Mouse (Mus musculus) erythroid progenitor cell, adult 5-6 weeks (primary cell): ENCODE measurements at regions not wholly inside any gene's neighbourhood (a gene's known extent, or its start where the extent isn't known, plus 50 kb on each side); places are given as distances from the start of the nearest gene placed in this dataset.

ENCODE experiments used
- ATAC-seq: replicated peaks from 2 replicates; pipeline ENCODE4 v1.8.0; 2016; ENCODE audit warnings: moderate number of reproducible peaks, mild to moderate bottlenecking, moderate TSS enrichment, inconsistent platforms; ENCODE audit not compliant: poor library complexity, low FRiP score, severe bottlenecking

GRCm38 (mm10) chr2:146623052-146623451, 110.9 kb upstream of the Ralgapa2 start:
- ATAC-seq = no peak

- no peak for ATAC-seq
These were observed 112.1 kb upstream of the Ralgapa2 start for GRCm38 (mm10) chr2:146624207-146624606.

GRCm38 (mm10) chr2:146625166-146625751, 113.1 kb upstream of the Ralgapa2 start:
- ATAC-seq = no peak

GRCm38 (mm10) chr2:146626531-146626930, 114.4 kb upstream of the Ralgapa2 start:
- no peak for ATAC-seq

- no peak for ATAC-seq
These were observed 118.0 kb upstream of the Ralgapa2 start for GRCm38 (mm10) chr2:146630179-146630578.

GRCm38 (mm10) chr2:146631098-146631497, 119.0 kb upstream of the Ralgapa2 start:
- no peak for ATAC-seq

- ATAC-seq = no peak
These were observed 121.4 kb upstream of the Ralgapa2 start for GRCm38 (mm10) chr2:146633329-146634070.

- no peak for ATAC-seq
These were observed 125.4 kb upstream of the Ralgapa2 start for GRCm38 (mm10) chr2:146637573-146637972.

- no peak for ATAC-seq
These were observed 134.3 kb upstream of the Ralgapa2 start for GRCm38 (mm10) chr2:146646237-146646972.

GRCm38 (mm10) chr2:146646973-146647282, 134.8 kb upstream of the Ralgapa2 start:
- no peak for ATAC-seq

GRCm38 (mm10) chr2:146661346-146661745, 149.2 kb upstream of the Ralgapa2 start:
- no peak for ATAC-seq

- no peak for ATAC-seq
These were observed 160.6 kb upstream of the Ralgapa2 start for GRCm38 (mm10) chr2:146672761-146673160.

GRCm38 (mm10) chr2:146681979-146682378, 169.8 kb upstream of the Ralgapa2 start:
- ATAC-seq = no peak

GRCm38 (mm10) chr2:146685854-146686507, 169.7 kb upstream of the Kiz start:
- ATAC-seq = no peak

- no peak for ATAC-seq
These were observed 167.1 kb upstream of the Kiz start for GRCm38 (mm10) chr2:146688544-146688943.

- no peak for ATAC-seq
These were observed 162.2 kb upstream of the Kiz start for GRCm38 (mm10) chr2:146693484-146693883.

GRCm38 (mm10) chr2:146694041-146694440, 161.6 kb upstream of the Kiz start:
- no peak for ATAC-seq

GRCm38 (mm10) chr2:146696277-146696676, 159.4 kb upstream of the Kiz start:
- no peak for ATAC-seq

- no peak for ATAC-seq
These were observed 158.9 kb upstream of the Kiz start for GRCm38 (mm10) chr2:146696727-146697126.

GRCm38 (mm10) chr2:146710676-146711075, 145.0 kb upstream of the Kiz start:
- no peak for ATAC-seq
